Mouse (Mus musculus): Measurements from ENCODE around the gene Perm1. TPM values are rescaled to one million over a fixed set of nuclear protein-coding genes. Genes with fewer than 3 reads are reported as not detected.
A peak's percentile ranks its signal among the peaks of the same experiment; 100 is the strongest.

The Perm1 gene
- polyA plus RNA-seq, 1 experiment from 2014 or later, result 1.8 TPM

DNA sequence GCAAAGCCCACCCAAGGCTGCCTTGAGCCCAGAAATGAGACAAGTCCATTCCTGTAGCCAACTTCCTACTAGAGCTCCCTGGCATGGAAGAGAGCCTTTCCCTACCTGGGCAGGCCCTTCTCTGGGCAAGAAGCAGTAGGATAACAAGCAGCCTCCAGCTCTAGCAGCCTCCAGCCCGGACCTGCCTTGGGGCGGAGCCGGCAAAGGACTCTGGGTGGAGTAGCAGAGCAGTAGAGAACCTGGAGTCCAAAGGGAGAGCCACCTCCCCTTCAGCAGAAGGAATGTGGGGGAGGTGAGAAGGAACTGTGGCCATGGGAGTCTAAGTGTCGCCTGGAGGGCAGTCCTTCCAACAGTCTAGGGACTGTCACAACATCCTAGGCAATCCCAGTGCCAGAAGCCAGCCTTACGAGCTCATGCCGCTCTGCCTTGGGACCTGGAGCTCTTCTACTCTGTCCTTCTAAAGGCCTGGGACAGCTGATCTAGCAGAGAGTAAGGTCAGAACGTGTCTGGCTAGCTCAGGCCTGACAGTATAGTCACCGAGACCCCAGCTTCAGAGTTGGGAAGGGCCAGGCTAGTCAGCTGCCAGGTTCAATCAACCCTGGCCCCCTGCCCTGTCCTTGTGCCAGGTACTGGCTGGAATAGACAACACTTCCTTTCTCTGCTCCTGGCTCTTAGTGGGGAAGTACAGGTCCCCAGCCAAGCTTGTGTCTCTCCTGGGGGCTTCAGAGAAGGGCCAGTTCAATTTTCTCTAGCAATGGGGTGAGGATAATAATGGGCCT lies 23.1 kb upstream of the Perm1 start:
- Histone ChIP-seq H3K36me3 (peaks cover 60% of the 10 kb centered on the region), H3K27ac (peak overlapping the region; percentile 70), H3K9me3 (no peaks in the 10 kb centered on the region), H3K27me3 (ENCODE audit: insufficient read depth, poor library complexity, severe bottlenecking) (no peaks in the 10 kb centered on the region), H3K4me1 (replicated peaks) (peaks cover 94% of the 10 kb centered on the region), H3K4me3 (peak overlapping the region; percentile 24)
- 60% methylated on average over 8 of the region's 8 CpGs for WGBS
- DNase-seq (ENCODE audit: low spot score), result no peak

GRCm38 (mm10) chr4:156193200-156193590 lies 22.5 kb upstream of the Perm1 start:
- peak overlapping the region; percentile 70 for H3K27ac ChIP-seq

DNA sequence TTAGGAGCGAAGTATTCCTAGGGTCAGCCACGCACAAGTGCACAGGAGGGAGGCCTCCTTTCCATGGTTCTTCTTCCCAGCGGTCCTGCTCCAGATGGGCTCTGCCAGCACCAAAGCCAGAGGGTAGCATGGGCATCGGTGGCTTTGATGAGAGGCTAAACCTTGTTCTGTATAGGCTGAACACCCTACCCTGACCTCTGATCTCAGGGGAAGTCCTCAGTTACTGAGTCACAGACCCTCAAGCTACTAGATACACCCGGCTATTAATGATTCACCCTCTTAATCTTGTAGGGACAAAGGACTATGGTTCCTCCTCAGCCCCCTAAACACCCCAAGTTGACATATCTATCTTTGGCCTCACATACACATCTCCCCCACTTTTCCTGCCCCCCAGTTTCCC lies 21.8 kb upstream of the Perm1 start:
- H3K27me3 ChIP-seq (ENCODE audit: insufficient read depth, poor library complexity, severe bottlenecking), result no peaks in the 10 kb centered on the region
- H3K4me1 ChIP-seq (replicated peaks), result peaks cover 91% of the 10 kb centered on the region
- WGBS, result 66% methylated on average over 5 of the region's 5 CpGs
- no peak for DNase-seq (ENCODE audit: low spot score)
- H3K36me3 ChIP-seq, result peaks cover 60% of the 10 kb centered on the region
- H3K9me3 ChIP-seq, result no peaks in the 10 kb centered on the region
- peak overlapping the region; percentile 70 for H3K27ac ChIP-seq
- H3K4me3 ChIP-seq, result peak overlapping the region; percentile 95

More at GRCm38 (mm10) chr4:156193200-156193590, 22.5 kb upstream of the Perm1 start:
- Histone ChIP-seq H3K9me3 (no peaks in the 10 kb centered on the region), H3K27me3 (ENCODE audit: insufficient read depth, poor library complexity, severe bottlenecking) (no peaks in the 10 kb centered on the region), H3K36me3 (peaks cover 60% of the 10 kb centered on the region), H3K4me1 (replicated peaks) (peaks cover 92% of the 10 kb centered on the region), H3K4me3 (peak overlapping the region; percentile 30; the same call in 1 of the 2 replicates)
- DNase-seq (ENCODE audit: low spot score), result no peak
- WGBS, result 23% methylated on average over 2 of the region's 2 CpGs

DNA sequence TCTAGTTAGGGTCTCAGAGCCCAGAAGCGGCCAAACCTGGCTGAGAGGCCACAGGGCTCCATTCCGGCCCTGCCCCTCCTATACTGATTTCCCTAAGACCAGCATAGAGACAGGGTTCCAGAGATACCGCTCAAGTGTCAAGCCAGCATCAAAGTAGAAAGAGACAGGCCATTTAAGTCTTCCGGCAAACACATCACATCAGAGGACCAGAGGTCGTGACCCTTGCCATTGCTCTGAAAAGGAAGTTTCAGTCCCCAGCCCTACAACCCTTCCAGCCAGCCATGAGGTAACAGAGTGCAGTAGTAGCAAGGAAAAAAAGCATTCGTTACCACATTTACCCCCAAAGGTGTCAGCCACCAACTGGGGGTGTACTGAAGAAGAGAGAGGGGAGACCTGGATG lies 21.3 kb upstream of the Perm1 start:
- no peaks in the 10 kb centered on the region for H3K9me3 ChIP-seq
- DNase-seq (ENCODE audit: low spot score), result no peak
- no peaks in the 10 kb centered on the region for H3K27me3 ChIP-seq (ENCODE audit: insufficient read depth, poor library complexity, severe bottlenecking)
- H3K27ac ChIP-seq, result peak overlapping the region; percentile 70
- peak overlapping the region; percentile 95 for H3K4me3 ChIP-seq
- H3K4me1 ChIP-seq (replicated peaks), result peaks cover 88% of the 10 kb centered on the region
- WGBS, result 10% methylated on average over 6 of the region's 6 CpGs
- peaks cover 60% of the 10 kb centered on the region for H3K36me3 ChIP-seq

- Histone ChIP-seq H3K36me3 (peaks cover 42% of the 10 kb centered on the region), H3K4me1 (replicated peaks) (peaks cover 70% of the 10 kb centered on the region), H3K4me3 (peak overlapping the region; percentile 95), H3K9me3 (no peaks in the 10 kb centered on the region), H3K27ac (peak overlapping the region; percentile 95), H3K27me3 (ENCODE audit: insufficient read depth, poor library complexity, severe bottlenecking) (no peaks in the 10 kb centered on the region; the same call in 1 of the 2 replicates)
- DNase-seq (ENCODE audit: low spot score), result peak; percentile 49
- 5% methylated on average over 35 of the region's 35 CpGs for WGBS
These were observed 19.5 kb upstream of the Perm1 start for GRCm38 (mm10) chr4:156195927-156196870.

- Histone ChIP-seq H3K27ac (peak within 1 kb of the TSS; percentile 95), H3K36me3 (peaks cover 31% of the 10 kb centered on the region), H3K4me1 (replicated peaks) (peaks cover 63% of the 10 kb centered on the region), H3K9me3 (no peaks in the 10 kb centered on the region), H3K4me3 (peak within 1 kb of the TSS; percentile 95), H3K27me3 (ENCODE audit: insufficient read depth, poor library complexity, severe bottlenecking) (no peaks in the 10 kb centered on the region; the same call in 1 of the 2 replicates)
- WGBS, result under 1% methylated on average over 70 of the region's 88 CpGs
- no peak for DNase-seq (ENCODE audit: low spot score)
These were observed 18.4 kb upstream of the Perm1 start, which contains the start of gene Agrn for GRCm38 (mm10) chr4:156197131-156197828. TSS of gene Agrn (minus strand) at chr4:156197488.

DNA sequence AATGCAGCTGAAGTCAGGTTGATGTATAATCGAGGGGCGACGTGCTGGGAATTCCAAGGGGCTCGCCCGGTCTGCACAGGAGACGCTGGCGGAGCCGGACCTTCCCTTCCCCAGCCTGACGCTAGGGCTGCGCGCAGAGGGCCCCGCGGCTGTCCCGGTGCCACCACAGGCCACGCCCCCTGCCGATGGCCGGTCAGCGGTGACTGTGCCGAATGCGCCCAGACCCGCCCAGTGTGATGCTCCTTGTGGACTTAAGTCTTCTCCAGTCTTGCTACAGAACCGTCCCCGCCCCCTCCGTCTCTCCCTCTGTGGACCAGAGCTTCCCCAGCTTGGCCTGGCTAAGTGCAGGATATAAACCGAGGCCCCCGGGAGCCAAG lies 17.9 kb upstream of the Perm1 start:
- Histone ChIP-seq H3K4me1 (replicated peaks) (peaks cover 63% of the 10 kb centered on the region), H3K27me3 (ENCODE audit: insufficient read depth, poor library complexity, severe bottlenecking) (no peaks in the 10 kb centered on the region; the same call in 1 of the 2 replicates), H3K9me3 (no peaks in the 10 kb centered on the region), H3K4me3 (peak overlapping the region; percentile 95), H3K27ac (peak overlapping the region; percentile 95), H3K36me3 (peaks cover 26% of the 10 kb centered on the region)
- DNase-seq (ENCODE audit: low spot score), result peak; percentile 96
- WGBS, result 0% methylated on average over 26 of the region's 26 CpGs

DNA sequence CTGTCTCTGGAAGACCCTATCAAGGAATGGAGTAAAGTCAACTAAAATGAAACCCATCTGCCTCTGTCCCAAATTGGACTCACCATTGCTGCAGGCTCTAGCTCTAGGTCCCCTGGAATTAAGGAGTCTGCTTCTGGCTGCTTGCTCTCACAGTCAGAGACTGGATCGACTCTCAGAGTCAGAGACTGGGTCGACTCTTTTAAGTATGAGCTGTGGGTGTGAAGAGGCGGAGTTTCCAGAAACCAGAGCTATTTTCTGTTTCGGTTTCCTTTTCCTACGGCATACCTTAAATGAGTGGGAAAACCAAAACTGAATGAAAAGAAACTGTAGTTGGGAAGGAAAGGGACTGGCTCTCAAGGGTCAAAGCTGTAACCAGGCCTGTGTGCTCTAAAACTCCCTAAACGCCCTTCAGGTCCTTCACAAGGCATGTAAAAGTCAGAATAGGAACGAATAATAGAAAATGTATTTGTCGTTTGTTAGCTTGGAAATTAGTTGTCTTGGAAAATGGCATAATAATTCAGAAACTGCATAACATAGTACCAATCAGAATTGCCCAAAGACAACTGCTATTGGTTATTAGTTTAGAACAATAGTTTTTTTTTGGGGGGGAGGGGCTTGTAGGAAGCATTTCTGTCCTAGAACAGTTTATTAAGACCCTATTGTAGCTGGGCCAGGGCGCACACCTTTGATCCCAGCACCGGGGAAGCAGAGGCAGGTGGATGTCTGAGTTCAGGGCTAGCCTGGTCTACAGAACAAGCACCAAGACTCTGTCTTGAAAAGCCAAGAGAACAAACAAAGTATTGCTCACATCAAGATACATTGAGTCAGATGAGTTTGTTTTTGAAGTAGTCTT lies 14.8 kb upstream of the Perm1 start, which contains the start of gene Isg15:
TSS of gene Isg15 (minus strand) at position 196 of the 853 bp plus-strand sequence.
- peaks cover 62% of the 10 kb centered on the region for H3K4me1 ChIP-seq (replicated peaks)
- H3K36me3 ChIP-seq, result peaks cover 2% of the 10 kb centered on the region
- no peak within 1 kb of the TSS for H3K27ac ChIP-seq
- 65% methylated on average over 10 of the region's 10 CpGs for WGBS
- no peaks in the 10 kb centered on the region for H3K9me3 ChIP-seq
- no peak within 1 kb of the TSS for H3K4me3 ChIP-seq
- DNase-seq (ENCODE audit: low spot score), result no peak
- peaks cover 20% of the 10 kb centered on the region for H3K27me3 ChIP-seq (ENCODE audit: insufficient read depth, poor library complexity, severe bottlenecking)

- WGBS, result 46% methylated on average over 12 of the region's 12 CpGs
- H3K27ac ChIP-seq, result peak overlapping the region; percentile 92
These were observed 13.2 kb upstream of the Perm1 start for GRCm38 (mm10) chr4:156202462-156202893.

DNA sequence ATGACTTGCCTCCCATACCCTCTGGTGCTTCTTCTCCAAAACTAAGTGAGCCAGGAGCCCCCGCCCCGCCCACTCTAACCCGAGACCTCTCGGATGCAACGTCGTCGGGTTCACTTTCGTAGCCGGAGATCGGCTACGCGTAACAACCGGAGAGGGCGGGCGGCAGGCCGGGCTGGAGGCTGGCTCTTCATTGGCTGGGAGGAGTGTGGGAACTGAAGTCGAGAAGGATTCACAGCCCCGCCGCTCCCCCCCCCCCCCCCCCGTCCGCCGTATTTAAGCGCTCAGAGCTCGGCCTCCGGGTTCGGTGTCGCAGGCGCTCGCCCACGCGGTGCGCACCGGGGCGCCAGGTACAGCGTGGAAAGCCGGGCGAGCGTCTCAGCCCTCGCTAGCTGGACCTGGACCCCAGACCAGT lies 12.7 kb upstream of the Perm1 start, which contains the start of gene AW011738:
TSS of gene AW011738 (plus strand) at position 304 of the 412 bp plus-strand sequence.
- under 1% methylated on average over 36 of the region's 39 CpGs for WGBS
- peaks cover 49% of the 10 kb centered on the region for H3K4me1 ChIP-seq (replicated peaks)
- H3K9me3 ChIP-seq, result no peaks in the 10 kb centered on the region
- H3K4me3 ChIP-seq, result peak within 1 kb of the TSS; percentile 77
- peaks cover 20% of the 10 kb centered on the region for H3K36me3 ChIP-seq
- H3K27ac ChIP-seq, result peak within 1 kb of the TSS; percentile 92
- DNase-seq (ENCODE audit: low spot score), result peak; percentile 88
- H3K27me3 ChIP-seq (ENCODE audit: insufficient read depth, poor library complexity, severe bottlenecking), result peaks cover 20% of the 10 kb centered on the region

More at GRCm38 (mm10) chr4:156202462-156202893, 13.2 kb upstream of the Perm1 start:
- Histone ChIP-seq H3K9me3 (no peaks in the 10 kb centered on the region), H3K27me3 (ENCODE audit: insufficient read depth, poor library complexity, severe bottlenecking) (peaks cover 20% of the 10 kb centered on the region), H3K4me3 (peak overlapping the region; percentile 77), H3K36me3 (peaks cover 16% of the 10 kb centered on the region), H3K4me1 (replicated peaks) (peaks cover 52% of the 10 kb centered on the region)
- no peak for DNase-seq (ENCODE audit: low spot score)

DNA sequence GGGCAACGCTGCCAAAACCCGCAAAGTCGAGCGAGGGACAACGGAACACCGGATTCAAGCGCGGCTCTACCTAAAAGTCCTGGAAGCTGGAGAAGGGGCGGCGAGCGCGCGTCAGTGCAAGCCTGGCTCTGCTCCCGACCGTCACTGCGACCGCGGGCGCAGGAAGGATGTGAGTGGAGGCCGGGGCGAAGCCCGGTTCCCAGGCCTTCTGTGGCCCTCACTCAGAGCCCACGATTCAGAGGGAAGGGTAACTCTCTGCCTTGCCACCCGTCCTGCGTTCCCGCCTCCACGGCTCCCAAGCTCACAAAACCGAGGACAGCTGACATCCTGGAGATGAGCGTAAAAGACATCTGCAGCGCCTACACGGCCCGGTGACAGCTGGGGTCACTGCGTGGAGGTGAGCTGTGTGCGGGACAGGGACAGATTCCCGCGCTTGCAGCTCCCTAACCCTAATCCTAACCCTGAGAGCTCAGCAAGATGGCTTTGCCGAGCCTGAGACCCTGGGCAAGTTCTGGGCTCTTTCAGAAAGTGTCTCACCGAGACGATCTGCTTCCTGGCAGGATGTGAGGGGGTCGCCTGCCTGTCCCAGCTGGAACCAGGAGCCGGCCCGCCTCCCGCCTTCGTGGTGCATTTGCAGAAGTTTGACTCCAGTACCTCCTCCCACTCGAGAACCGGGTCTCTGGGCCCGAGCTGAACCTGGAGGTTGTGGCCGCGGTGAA lies 12.1 kb upstream of the Perm1 start:
- peaks cover 26% of the 10 kb centered on the region for H3K36me3 ChIP-seq
- peaks cover 46% of the 10 kb centered on the region for H3K4me1 ChIP-seq (replicated peaks)
- under 1% methylated on average over 49 of the region's 49 CpGs for WGBS
- DNase-seq (ENCODE audit: low spot score), result peak; percentile 52
- no peaks in the 10 kb centered on the region for H3K9me3 ChIP-seq
- peak overlapping the region; percentile 92 for H3K27ac ChIP-seq
- peak overlapping the region; percentile 77 for H3K4me3 ChIP-seq
- peaks cover 20% of the 10 kb centered on the region for H3K27me3 ChIP-seq (ENCODE audit: insufficient read depth, poor library complexity, severe bottlenecking)

All from hindbrain, embryonic 10.5 days (tissue).